Mouse (Mus musculus) ES-CJ7 (cell line): ENCODE measurements around the gene Rasal1.

Source experiments
- DNase-seq: peaks from one replicate; pipeline ENCODE4 v3.0.0; 2011; ENCODE audit warnings: low read depth, low spot score

The Rasal1 gene

GRCm38 (mm10) chr5:120621846-120622197 is 26.8 kb upstream of the Rasal1 start:
- no peak for DNase-seq

GRCm38 (mm10) chr5:120622198-120622851 is 26.3 kb upstream of the Rasal1 start:
- DNase-seq = peak; percentile 59

- no peak for DNase-seq
These were observed 24.2 kb upstream of the Rasal1 start for GRCm38 (mm10) chr5:120624427-120624826.

GRCm38 (mm10) chr5:120626399-120626798 is 22.2 kb upstream of the Rasal1 start:
- peak; percentile 94 for DNase-seq

- no peak for DNase-seq
These were observed 20.9 kb upstream of the Rasal1 start for GRCm38 (mm10) chr5:120627515-120628300.

GRCm38 (mm10) chr5:120628624-120629023 is 20.0 kb upstream of the Rasal1 start:
- no peak for DNase-seq

GRCm38 (mm10) chr5:120631128-120631527 is 17.5 kb upstream of the Rasal1 start:
- no peak for DNase-seq

GRCm38 (mm10) chr5:120631892-120632291 is 16.7 kb upstream of the Rasal1 start:
- no peak for DNase-seq

- no peak for DNase-seq
These were observed 14.5 kb upstream of the Rasal1 start, which contains the start of gene Cfap73 for GRCm38 (mm10) chr5:120634131-120634530. Cfap73 (minus strand) TSS chr5:120634235.

GRCm38 (mm10) chr5:120634860-120635259 is 13.8 kb upstream of the Rasal1 start:
- DNase-seq = no peak

- no peak for DNase-seq
These were observed 13.0 kb upstream of the Rasal1 start for GRCm38 (mm10) chr5:120635633-120636032.

GRCm38 (mm10) chr5:120640094-120640493 is 8.5 kb upstream of the Rasal1 start:
- no peak for DNase-seq

GRCm38 (mm10) chr5:120643365-120644085 is 5.1 kb upstream of the Rasal1 start:
- no peak for DNase-seq

- no peak for DNase-seq
These were observed 4.4 kb upstream of the Rasal1 start for GRCm38 (mm10) chr5:120644227-120644626.

- DNase-seq = no peak
These were observed 2.8 kb upstream of the Rasal1 start for GRCm38 (mm10) chr5:120645851-120646250.

GRCm38 (mm10) chr5:120647361-120647760 is 1.3 kb upstream of the Rasal1 start:
- no peak for DNase-seq

GRCm38 (mm10) chr5:120647814-120648491 is 659 bp upstream of the Rasal1 start:
- no peak for DNase-seq

GRCm38 (mm10) chr5:120649374-120649933 is 842 bp downstream of the Rasal1 start:
- no peak for DNase-seq

GRCm38 (mm10) chr5:120649938-120650337 is 1.3 kb downstream of the Rasal1 start:
- no peak for DNase-seq

- DNase-seq = no peak
These were observed 2.6 kb downstream of the Rasal1 start for GRCm38 (mm10) chr5:120651230-120651629.

GRCm38 (mm10) chr5:120652915-120653701 is 4.5 kb downstream of the Rasal1 start:
- DNase-seq = no peak
